Mouse (Mus musculus) right cerebral cortex, postnatal 4 days (tissue): ENCODE results near the gene Hepacam2.
"Not testable (repeated sequence)": the region's sequence is repeated elsewhere in the genome, so short reads cannot be mapped to it uniquely, and the experiment has no call there.

Experiments used
- DNase-seq: peaks from one replicate; pipeline ENCODE4 v3.0.0-alpha.2; 2022

Hepacam2 gene

DNA sequence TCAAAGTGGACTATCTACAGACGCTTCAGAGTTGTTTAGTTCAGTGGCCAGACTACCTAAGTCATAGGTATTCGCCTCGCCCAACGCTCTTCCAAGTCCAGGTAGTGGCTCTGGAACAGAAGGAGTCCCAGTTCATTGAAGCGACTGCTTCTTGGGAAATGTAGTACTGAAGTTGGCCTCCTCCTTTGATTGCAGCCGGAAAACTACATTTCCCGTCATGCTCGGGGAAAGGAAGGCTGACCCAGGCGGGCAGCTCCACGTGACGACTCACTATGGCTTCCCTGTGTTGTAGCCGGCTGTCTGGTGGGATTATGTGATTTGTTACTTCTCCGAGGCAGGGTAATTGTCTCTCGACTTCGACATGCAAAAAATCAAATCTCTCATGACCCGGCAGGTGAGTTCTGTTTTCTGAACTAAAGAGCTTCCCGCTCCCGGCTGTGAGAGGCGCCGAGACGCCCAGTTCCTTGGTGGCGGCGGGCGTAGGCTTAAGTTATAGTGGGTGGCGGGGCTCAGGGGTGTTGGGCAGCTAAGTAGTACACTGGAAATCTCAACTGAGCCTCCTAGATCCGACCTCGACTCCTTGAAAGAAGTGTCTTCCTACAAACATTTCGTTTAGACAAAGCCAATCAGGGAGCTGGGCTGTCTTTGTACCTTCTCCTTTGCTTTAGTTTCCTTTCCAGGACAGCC lies at the start of gene Hepacam2, which contains the start of gene Vps50:
Hepacam2 (minus strand) TSS at position 137 of the 687 bp plus-strand sequence.
Vps50 (plus strand) TSS at position 221 of the 687 bp plus-strand sequence.
- peak; percentile 80 for DNase-seq

DNA sequence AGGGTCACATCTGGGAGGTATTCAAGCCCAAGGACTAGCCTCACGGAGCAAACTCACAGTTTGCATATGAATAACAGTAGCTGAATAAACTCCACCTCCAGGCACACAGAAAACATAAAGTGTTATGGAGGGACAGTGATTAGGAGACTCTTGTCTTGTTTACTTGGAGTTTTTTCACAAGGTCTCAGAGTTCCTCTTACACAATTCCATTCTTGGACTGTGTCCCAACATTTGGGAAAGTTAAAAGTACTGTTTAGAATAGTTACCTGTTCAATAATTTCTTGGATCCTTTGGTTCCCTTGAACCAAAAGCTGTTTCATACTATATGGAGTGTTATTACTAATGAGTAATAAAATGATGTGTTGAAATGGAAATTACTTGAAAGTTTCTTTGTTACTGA lies 46.9 kb upstream of the Hepacam2 start:
- DNase-seq, result no peak

DNA sequence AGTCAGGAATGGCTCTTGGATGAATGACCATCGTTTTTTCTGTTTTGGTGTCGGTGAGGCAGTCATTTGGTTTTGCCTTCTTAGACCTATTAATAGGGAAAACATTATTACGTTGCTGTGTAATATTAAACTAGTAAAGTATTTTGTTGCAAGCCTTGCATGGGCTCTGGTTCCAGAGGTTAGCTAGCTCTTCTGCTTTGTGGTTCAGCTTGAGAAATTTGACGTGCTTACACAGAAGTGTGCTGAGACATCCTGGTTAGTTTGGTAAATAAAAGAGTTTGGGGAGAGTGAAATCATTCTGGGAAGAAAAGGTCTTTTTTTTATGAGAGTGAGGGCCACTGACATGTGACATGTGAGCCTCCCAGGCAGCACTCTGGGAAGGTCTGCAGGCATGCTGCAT lies 45.8 kb upstream of the Hepacam2 start:
- DNase-seq, result no peak

DNA sequence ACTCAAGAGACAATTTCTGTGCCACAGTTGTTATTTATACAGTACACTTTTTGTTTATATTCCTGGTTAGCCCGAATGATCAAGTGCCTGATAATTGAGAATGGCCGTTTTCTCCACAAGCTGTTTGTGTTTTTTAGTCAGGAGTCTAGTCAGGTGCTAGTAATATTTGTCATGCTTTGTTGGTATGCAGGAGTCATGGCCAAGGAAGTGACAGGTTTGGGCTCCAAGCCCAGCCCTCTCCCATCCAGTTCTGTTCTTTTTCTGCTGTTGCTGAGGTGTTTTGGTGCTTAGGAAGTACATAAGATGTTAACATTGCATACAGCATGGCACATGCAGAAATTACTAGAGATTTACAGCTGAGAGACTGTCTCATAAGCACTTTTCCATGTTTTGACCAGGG lies 41.4 kb upstream of the Hepacam2 start:
- no peak for DNase-seq

DNA sequence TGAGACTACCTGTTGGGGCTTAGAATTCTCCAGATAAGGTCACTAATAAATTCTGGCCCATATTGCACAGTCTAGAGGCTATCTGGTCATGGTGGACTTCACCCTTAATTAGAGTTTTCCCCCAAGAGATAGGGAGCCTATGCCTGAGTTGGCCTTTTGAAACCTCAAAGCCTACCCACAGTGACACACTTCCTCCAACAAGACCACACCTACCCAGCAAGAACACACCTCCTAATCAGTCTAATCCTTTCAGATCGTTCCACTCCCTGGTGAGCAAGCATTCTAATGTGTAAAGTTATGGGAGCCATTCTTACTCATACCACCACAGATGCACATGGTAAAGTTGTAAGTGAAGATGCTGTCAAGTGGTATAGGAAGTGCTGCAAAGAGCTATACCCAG lies 38.0 kb upstream of the Hepacam2 start:
- DNase-seq, result no peak

DNA sequence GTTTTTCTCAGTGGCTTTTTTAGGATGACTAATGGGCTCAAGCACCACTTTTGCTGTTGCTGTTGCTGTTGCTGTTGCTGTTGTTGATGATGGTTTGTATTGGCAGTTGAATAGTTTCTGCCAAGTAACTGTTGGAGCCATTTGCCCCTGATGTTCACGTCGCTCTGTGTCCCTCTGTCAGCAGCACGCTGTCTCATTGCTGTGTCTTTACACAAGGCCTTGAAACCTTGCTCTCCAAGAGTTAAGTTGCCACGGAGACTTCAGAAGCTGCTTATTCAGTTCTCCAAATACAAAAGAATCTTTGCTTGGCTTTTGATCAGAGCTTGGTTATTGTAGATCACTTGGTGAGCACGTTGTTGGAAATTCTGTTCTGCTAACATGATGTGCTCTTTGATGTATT lies 33.3 kb upstream of the Hepacam2 start:
- DNase-seq, result no peak

DNA sequence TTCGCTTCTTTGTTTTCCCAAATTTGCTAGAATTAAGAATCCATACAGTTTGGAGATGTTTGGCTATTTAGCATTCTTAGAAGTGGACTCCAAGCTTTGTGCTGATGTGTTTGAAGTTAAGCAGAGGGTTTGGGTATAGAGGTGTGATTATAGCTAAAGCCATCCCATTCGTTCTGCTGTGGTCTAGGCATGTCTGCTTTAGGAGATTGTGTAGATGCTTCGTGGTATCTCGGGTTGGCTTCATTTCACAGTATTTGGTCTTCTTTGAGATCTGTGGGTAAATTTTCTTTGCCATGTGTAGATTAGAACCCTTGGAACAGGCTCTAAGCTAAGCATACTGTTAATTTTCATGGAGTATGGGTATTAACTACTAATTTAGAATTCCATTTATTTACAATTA lies 30.1 kb upstream of the Hepacam2 start:
- no peak for DNase-seq

DNA sequence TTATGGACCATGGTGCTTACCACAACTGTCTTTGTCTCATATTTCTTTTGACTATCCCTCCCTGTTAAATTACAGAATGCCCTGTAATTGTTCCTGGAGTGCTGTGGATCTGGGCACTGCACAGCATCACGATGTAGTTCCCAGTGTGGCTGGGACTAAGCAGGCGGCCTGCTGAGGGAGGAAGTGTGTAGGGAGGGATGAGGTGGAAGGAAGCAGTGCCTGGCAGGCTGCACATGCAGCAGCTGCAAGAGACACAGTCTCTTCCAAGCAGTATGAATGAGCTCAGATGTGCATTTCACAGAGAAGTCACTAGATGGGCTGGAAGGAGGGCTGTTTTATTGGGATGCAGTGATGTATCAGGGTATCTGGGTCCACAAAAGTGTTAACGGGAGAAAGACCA lies 14.5 kb upstream of the Hepacam2 start:
- DNase-seq, result peak; percentile 16

DNA sequence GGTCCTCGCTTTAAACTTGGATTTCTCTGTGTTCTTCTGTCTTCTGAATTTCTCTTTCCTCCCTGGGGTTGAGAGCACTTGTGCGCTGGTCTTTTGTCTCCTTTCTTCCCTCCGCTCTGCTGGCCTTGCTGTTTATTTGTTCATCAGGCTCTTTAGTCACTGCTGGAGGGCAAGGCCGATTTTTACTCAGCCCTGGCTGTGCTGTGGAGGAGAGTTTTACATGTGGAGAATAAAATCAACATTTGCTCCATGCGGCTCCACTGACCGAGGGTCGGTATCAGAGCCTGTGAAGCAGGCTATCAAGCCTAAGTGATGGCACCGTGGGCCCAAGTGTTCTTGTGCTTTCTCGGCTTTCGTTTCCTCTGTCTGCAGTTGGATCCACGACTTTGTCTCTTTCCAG lies 13.5 kb upstream of the Hepacam2 start:
- peak; percentile 12 for DNase-seq

DNA sequence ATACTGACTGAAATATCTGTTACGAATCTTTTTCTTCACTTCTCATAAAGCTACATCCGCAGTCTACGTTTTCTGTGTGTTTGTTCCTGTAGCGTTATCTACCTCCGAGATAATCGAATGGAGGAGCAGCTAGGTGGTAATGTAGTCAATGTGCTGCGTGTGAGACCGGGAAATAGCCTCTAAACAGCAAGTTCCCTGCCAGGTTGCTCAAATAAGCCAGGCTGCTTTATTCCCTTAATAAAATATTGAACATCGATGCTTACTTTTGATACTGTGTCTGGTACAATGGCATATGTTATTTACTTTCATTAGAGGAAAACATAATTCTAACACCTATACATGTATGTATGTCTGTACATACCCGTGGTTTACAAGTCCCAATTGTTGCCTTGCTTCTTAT lies 13.0 kb upstream of the Hepacam2 start:
- DNase-seq, result no peak

DNA sequence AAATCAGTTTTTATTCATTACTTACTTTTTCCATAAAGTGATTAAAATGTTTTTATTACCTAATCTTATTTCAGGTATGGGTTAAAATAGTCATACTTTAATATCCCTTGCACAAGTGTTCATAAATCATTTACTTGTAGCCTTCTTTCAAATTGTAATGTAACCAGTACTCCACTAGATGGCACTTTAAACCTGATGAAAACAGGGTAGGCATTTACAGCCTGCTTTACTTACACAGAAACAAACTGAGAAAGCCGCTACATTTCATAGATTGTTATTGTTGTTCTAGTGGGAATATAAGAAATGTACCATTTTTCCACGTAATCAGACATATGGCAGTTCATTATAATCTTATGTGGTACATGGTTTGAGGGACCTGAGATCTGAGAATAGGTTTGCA lies 11.7 kb upstream of the Hepacam2 start:
- no peak for DNase-seq

DNA sequence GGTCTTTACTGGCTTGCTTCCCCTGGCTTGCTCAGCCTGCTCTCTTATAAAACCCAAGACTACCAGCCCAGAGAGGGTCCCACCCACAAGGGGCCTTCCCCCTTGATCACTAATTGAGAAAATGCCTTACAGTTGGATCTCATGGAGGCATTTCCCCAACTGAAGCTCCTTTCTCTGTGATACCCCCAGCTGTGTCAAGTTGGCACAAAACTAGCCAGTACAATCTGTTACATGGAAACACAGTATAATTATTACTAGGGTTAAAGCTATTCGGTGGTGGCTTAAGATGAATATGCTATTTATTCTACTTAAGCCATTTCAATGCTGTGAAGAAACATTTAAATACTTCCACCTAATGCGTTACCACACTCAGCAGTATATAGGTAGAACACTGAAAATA lies 10.1 kb upstream of the Hepacam2 start:
- DNase-seq, result not testable (repeated sequence)

DNA sequence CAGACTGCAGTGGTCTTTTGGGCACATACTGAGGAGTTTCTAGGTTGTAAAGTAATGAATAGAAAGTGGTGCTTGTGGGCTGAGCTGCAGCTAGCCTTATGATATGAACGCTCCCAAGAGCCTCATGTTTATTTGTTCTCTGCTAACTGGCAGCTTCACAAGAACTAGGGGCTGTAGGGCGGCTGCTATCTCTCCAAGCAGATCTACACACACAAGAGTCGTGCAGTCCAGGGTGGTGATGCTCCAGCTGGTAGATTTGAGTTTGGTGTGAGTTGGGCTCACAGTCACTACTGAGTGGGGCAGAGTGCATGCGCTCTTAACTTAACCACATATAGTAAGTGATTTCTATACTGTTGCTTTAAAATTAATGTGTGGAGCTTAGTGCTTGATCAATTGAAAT lies 9.0 kb upstream of the Hepacam2 start:
- no peak for DNase-seq

DNA sequence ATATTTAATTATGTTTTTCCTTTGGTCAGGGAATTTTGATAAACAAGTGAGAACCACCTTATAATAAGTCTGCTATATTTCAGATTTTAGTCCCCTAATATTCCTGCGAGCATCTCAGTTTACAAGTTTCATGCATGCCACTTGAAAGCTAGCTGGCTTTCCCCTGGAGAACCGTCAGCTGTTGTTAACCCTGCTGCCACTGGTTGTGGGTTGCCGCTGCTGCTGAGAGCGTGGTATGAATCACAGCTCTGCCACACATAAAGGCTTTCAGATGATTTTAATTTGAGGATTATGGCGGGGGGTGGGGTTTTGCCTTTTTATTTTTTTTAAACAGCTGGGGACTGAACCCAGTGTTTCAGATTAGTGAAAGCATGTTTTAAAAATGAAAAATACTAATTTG lies 7.2 kb upstream of the Hepacam2 start:
- DNase-seq, result no peak

DNA sequence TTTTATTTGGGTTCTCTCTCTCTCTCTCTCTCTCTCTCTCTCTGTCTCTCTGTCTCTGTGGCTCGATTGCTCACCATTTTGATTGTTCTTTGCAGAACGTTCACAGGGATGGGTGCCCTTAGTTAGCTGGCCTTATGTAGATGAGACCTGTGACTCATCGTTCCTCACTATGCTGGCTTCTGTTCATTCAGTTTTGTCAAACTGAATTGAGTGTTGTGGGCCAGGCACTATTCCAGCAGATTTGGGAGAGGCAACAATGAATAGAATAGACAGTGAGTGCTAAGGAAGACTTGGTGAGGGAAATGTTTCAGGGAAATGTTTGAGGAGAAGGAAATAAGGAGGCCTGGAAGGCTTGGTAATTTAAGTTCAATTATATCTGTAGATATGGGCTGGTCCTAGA lies 2.2 kb upstream of the Hepacam2 start:
- no peak for DNase-seq

DNA sequence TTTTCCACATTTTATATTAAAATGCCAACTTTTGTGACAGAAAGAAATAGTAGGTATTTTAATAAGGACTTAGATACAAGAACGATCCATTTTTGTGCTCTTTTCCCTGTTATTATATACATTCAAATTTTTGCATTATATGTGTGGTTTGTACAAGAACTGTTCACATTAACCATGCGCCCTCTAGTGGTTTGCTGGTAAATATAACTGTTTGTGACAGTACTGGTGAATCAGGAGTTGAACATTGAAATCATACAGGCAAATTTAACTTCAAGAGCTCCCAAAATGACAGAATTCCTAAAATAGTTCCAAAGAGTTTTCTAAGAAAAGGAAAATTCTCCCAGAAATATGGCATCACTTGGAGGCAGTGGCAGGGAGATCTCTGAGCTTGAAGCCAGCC lies 1.9 kb downstream of the Hepacam2 start:
- no peak for DNase-seq

DNA sequence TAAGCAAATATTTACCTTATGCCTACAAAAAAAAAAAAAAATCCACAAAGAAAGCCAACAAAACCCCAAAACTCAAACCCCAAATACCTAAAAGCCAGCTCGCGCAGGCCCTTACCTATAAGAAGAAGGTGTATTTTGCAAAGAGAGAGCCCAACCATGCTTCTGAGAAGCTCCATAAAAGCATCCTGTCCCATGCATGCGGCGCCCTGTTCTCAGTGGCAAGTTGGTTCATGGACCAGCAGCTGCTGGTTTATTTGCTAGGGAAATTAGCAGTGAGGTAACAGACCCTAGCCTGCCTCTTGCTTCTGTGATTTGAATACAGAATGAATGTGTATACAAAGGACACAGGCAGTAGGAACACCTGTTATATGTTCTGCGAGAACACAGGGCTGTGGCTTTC lies 3.8 kb downstream of the Hepacam2 start:
- no peak for DNase-seq

DNA sequence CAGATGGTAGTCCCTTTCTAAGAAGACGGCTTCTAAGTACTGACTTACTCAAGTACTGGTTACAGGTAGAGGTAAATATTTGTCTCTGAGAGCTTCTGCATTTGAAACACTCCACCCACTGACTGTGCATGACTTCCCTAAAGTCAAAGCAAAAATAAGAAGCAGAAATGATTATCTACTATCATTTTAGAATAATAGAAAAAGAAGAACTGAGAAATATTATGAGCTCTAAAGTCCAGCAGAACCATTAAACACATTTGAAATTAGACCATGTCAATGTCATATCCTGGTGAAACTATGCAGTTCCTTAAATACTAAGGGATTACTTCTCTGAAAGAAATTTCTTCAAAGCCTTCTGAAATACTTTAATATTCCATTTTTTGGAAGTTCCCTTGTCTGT lies 10.7 kb downstream of the Hepacam2 start:
- DNase-seq, result no peak

DNA sequence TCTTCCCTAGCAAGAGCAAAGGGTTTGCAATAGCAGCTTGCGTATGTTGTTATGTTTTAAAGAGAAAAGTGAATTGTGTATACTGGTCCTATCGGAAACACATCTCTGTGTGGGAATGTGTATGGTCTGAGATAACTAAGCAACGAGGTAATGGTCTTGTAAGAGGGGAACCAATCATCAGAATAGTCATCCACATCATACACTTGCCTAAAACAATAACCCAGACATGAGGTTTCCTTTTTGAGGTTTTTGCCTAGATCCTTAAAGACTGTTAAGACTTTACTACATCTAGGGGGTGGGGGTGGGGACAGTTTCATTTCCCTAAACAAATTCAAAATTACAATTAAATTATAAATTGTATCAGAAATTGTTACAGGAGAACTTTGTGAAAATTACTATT lies 13.0 kb downstream of the Hepacam2 start:
- no peak for DNase-seq

DNA sequence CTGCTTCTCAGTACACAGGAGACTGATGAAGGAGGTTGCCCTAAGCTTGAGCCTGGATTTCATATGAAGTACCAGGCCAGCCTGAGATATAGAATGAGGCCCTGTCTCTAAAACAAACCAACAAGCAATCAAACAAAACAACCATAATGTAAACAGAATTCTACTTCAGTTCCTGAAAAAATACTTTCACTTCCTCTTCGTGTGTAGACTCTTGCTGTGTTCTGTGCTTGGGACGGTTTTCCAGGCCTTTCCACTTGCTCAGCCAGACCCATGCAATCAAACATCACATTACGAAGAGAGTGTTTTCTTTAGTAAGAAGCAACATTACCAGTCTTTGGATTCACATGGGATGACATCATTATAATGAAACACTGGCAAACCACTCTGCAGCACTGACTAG lies 16.4 kb downstream of the Hepacam2 start:
- no peak for DNase-seq

DNA sequence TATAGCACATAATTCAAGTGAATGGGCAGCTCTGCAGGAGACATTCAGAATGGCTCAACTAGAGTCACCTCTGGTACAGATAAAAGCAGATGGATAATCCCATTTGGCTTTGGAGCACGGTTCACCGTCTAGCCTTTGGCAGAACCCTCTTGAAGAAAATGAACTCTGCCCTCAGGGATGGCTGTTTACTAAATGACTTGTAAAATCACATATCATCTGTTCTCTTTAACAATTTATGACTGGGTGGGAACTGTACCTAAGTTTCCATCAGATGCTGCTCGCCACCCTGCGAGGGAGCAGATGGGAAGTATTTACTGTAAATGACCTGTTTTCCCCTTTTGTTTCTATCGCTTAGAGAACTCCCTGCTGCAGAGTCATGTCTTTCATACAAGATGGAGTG lies 18.2 kb downstream of the Hepacam2 start:
- DNase-seq, result no peak

DNA sequence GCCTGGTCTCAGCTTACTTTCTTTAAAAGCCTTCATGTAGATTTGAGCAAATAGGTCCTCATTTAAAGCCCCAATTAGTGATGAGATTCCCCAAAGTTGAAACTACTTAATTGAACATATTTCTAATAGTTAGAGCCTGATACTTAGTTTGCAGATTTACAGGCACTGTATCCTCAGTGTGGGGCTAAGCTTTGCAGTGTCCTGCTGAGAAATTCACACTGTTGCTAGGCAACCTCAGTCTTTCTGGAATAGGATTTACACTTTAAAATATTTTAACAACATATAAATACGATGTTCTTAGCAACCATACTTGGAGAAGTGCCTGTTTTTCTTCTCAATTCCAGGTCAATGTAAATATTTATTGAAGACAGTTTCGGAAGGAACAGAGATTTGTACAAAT lies 21.8 kb downstream of the Hepacam2 start:
- DNase-seq, result no peak

DNA sequence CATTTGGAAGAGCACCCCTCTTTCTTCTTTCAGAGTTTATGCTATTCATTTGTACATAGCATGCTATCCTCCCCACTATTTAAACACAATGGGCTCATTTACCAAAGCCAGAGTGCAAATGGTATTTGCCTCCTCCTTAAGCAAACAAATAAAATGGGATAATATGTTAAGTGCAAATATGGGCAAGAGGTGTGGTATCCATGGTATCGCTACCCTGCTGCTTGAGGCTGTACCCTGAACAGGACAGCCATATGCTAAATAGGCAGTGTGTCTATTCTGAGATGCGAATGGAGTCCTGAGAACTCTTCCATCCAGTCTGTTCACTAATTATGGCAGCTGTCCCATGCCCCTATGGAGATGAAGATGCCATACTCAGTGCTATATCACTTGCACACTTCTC lies 27.4 kb downstream of the Hepacam2 start:
- DNase-seq, result no peak

DNA sequence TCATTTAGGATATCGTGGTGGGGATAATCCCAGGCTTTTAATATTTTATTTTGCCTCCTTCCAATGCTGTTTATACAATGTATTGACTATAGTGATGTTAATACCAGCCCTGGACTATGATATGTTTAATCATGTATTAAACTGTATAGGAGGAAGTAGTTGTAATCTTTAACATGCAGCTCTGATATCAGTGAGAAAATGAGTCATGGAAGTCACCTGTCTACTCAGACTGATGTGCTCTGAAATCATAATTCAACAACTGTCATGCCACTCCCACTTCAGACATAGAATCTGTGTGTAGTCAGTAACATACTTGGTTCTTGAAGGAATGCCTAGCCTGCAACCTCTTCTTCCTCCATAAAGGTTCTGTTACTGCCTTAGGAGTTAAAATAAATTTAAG lies 29.5 kb downstream of the Hepacam2 start:
- no peak for DNase-seq

DNA sequence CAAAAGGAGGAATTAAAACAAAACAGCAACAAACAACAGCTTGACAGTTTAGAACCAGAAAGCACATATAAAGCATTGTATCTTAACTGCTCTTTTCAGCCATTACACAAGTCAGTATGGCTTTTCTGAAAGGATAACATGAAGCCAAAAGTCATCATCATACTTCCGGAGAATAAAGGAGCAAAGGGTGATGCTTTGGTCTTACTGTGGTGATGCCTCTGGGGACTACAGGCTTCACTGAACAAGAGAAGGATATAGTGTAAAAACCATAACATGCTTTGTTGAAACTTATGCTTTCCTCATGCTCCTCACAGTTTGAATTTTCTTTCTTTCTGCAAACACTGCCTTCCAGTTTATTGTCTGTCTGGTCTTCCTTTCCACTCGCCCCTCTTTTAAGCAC lies 34.5 kb downstream of the Hepacam2 start:
- DNase-seq, result no peak

DNA sequence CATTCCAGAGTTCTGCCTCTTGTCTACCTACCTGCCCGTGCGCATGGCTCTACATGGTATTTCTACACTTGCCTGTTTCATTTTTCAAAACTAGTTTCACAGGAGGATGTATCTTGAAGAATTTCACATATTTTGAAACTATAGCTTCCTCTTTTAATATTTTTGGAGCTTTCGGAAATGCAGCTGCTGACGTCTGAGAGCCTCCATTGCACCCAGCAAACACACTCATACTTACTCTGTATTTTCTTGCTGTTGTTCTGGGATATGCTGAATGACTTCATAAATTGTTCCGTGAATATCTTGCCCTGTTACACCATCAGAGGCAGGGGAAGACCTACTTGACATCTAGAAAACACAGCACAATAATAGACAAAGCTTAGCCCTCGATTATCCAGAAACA lies 35.1 kb downstream of the Hepacam2 start:
- DNase-seq, result no peak
